Mouse (Mus musculus): ENCODE data around the gene Prkn. TPM values are rescaled to one million over a fixed set of nuclear protein-coding genes. Genes with fewer than 3 reads are reported as not detected.

The Prkn gene
- polyA plus RNA-seq, 1 experiment = not detected

DNA sequence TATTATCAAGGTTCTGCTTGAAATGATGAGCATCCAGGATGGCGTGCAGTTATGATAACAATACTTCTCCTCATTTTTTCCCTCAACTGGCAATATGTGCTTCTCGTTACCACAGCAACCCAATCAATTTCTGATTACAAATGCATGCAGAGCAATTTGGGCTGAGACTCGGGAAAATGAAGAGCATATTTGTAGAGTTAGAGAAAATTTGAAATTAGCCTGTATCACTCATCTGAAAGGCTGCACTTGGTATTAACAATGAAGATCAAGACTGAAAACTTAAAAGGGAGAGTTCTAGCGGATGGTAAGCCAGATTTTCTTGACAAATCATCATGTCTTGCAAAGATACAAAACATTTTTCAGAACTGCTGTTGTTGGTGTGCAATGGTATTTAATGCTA lies 21.2 kb upstream of the Prkn start:
- H3ac ChIP-seq (ENCODE audit: control insufficient read depth, insufficient read length, low read depth) = no peak overlapping the region
- H3K36me3 ChIP-seq (ENCODE audit: control insufficient read depth, insufficient read depth) = no peaks in the 10 kb centered on the region
- no peaks in the 10 kb centered on the region for H3K79me2 ChIP-seq (ENCODE audit: control insufficient read depth, insufficient read depth)
- no peaks in the 10 kb centered on the region for H3K27me3 ChIP-seq (ENCODE audit: control insufficient read depth, insufficient read depth, insufficient read length)
- H3K4me3 ChIP-seq (ENCODE audit: insufficient read depth, poor library complexity, severe bottlenecking) = no peak overlapping the region
- no peaks in the 10 kb centered on the region for H3K79me3 ChIP-seq (ENCODE audit: low read depth)
- TF ChIP-seq FOSL1 (IDR thresholded peaks at IDR 0.05; ENCODE audit: insufficient read depth, low read length, poor library complexity, severe bottlenecking) (no peak), USF1 (IDR thresholded peaks at IDR 0.05; ENCODE audit: low read depth) (no peak), MYOD1 (IDR thresholded peaks at IDR 0.05; ENCODE audit: control insufficient read depth, insufficient read length, low read depth) (no peak), CTCF (IDR thresholded peaks at IDR 0.05; ENCODE audit: control insufficient read depth, insufficient read depth, insufficient read length) (no peak), CEBPB (IDR thresholded peaks at IDR 0.05; ENCODE audit: low read depth) (no peak), MAX (IDR thresholded peaks at IDR 0.05) (no peak)

GRCm38 (mm10) chr17:10840731-10841201 lies 582 bp downstream of the Prkn start:
- no peaks in the 10 kb centered on the region for H3K27me3 ChIP-seq (ENCODE audit: control insufficient read depth, insufficient read depth, insufficient read length)
- no peaks in the 10 kb centered on the region for H3K36me3 ChIP-seq (ENCODE audit: control insufficient read depth, insufficient read depth)
- H3K79me3 ChIP-seq (ENCODE audit: low read depth) = no peaks in the 10 kb centered on the region
- H3ac ChIP-seq (ENCODE audit: control insufficient read depth, insufficient read length, low read depth) = no peak overlapping the region
- TF ChIP-seq USF1 (IDR thresholded peaks at IDR 0.05; ENCODE audit: low read depth) (no peak), CTCF (IDR thresholded peaks at IDR 0.05; ENCODE audit: control insufficient read depth, insufficient read depth, insufficient read length) (peak; percentile 38)
- H3K79me2 ChIP-seq (ENCODE audit: control insufficient read depth, insufficient read depth) = no peaks in the 10 kb centered on the region
- H3K4me3 ChIP-seq (ENCODE audit: insufficient read depth, poor library complexity, severe bottlenecking) = peak overlapping the region; percentile 43

DNA sequence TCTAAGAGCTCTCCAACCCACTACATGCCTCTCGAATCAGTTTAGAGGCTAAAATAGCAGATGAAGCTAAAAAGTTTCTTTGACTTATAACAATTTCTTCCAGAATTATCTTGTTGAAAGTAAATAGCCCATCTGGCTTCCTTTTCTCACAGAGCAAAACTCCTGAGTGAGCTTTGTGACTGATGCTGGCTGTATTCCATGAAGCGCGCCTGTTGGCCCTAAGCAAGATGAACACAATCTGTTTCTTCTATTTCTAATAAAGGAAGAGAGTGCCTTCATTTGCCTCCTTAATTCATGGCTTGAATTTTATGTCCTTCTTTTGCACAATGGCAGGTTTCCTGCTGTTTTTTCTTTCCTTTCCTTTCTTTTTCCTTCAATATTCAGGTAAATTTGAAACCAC lies 14.0 kb downstream of the Prkn start:
- H3K4me3 ChIP-seq (ENCODE audit: insufficient read depth, poor library complexity, severe bottlenecking) = no peak overlapping the region
- H3K79me3 ChIP-seq (ENCODE audit: low read depth) = no peaks in the 10 kb centered on the region
- TF ChIP-seq FOSL1 (IDR thresholded peaks at IDR 0.05; ENCODE audit: insufficient read depth, low read length, poor library complexity, severe bottlenecking) (no peak), USF1 (IDR thresholded peaks at IDR 0.05; ENCODE audit: low read depth) (no peak), MYOG (IDR thresholded peaks at IDR 0.05; ENCODE audit: control insufficient read depth, extremely low read depth, insufficient read length) (no peak), CEBPB (IDR thresholded peaks at IDR 0.05; ENCODE audit: low read depth) (no peak), CTCF (IDR thresholded peaks at IDR 0.05; ENCODE audit: control insufficient read depth, insufficient read depth, insufficient read length) (no peak), MAX (IDR thresholded peaks at IDR 0.05) (no peak), MYOD1 (IDR thresholded peaks at IDR 0.05; ENCODE audit: control insufficient read depth, insufficient read length, low read depth) (no peak)
- no peak overlapping the region for H3ac ChIP-seq (ENCODE audit: control insufficient read depth, insufficient read length, low read depth)
- no peaks in the 10 kb centered on the region for H3K27me3 ChIP-seq (ENCODE audit: control insufficient read depth, insufficient read depth, insufficient read length)
- no peaks in the 10 kb centered on the region for H3K36me3 ChIP-seq (ENCODE audit: control insufficient read depth, insufficient read depth)
- no peaks in the 10 kb centered on the region for H3K79me2 ChIP-seq (ENCODE audit: control insufficient read depth, insufficient read depth)

- H3K79me3 ChIP-seq (ENCODE audit: low read depth) = no peaks in the 10 kb centered on the region
- TF ChIP-seq MYOG (IDR thresholded peaks at IDR 0.05; ENCODE audit: control insufficient read depth, extremely low read depth, insufficient read length) (no peak), FOSL1 (IDR thresholded peaks at IDR 0.05; ENCODE audit: insufficient read depth, low read length, poor library complexity, severe bottlenecking) (no peak), CTCF (IDR thresholded peaks at IDR 0.05; ENCODE audit: control insufficient read depth, insufficient read depth, insufficient read length) (no peak), MAX (IDR thresholded peaks at IDR 0.05) (no peak), CEBPB (IDR thresholded peaks at IDR 0.05; ENCODE audit: low read depth) (no peak), MYOD1 (IDR thresholded peaks at IDR 0.05; ENCODE audit: control insufficient read depth, insufficient read length, low read depth) (no peak), USF1 (IDR thresholded peaks at IDR 0.05; ENCODE audit: low read depth) (no peak)
Observed at GRCm38 (mm10) chr17:10874208-10875187, 34.3 kb downstream of the Prkn start.

GRCm38 (mm10) chr17:10878986-10879385 lies 38.8 kb downstream of the Prkn start:
- TF ChIP-seq MYOG (IDR thresholded peaks at IDR 0.05; ENCODE audit: control insufficient read depth, extremely low read depth, insufficient read length) = no peak
- TF ChIP-seq CEBPB (IDR thresholded peaks at IDR 0.05; ENCODE audit: low read depth) = no peak
- no peak for TF ChIP-seq USF1 (IDR thresholded peaks at IDR 0.05; ENCODE audit: low read depth)
- no peak for TF ChIP-seq FOSL1 (IDR thresholded peaks at IDR 0.05; ENCODE audit: insufficient read depth, low read length, poor library complexity, severe bottlenecking)
- no peak for TF ChIP-seq MAX (IDR thresholded peaks at IDR 0.05)
- no peak for TF ChIP-seq CTCF (IDR thresholded peaks at IDR 0.05; ENCODE audit: control insufficient read depth, insufficient read depth, insufficient read length)
- TF ChIP-seq MYOD1 (IDR thresholded peaks at IDR 0.05; ENCODE audit: control insufficient read depth, insufficient read length, low read depth) = no peak
- Histone ChIP-seq H3K79me2 (ENCODE audit: control insufficient read depth, insufficient read depth) (no peaks in the 10 kb centered on the region), H3ac (ENCODE audit: control insufficient read depth, insufficient read length, low read depth) (no peak overlapping the region), H3K27me3 (ENCODE audit: control insufficient read depth, insufficient read depth, insufficient read length) (no peaks in the 10 kb centered on the region), H3K4me3 (ENCODE audit: insufficient read depth, poor library complexity, severe bottlenecking) (no peak overlapping the region), H3K79me3 (ENCODE audit: low read depth) (no peaks in the 10 kb centered on the region), H3K36me3 (ENCODE audit: control insufficient read depth, insufficient read depth) (no peaks in the 10 kb centered on the region)

More at GRCm38 (mm10) chr17:10874208-10875187, 34.3 kb downstream of the Prkn start:
- Histone ChIP-seq H3K27me3 (ENCODE audit: control insufficient read depth, insufficient read depth, insufficient read length) (no peaks in the 10 kb centered on the region), H3K36me3 (ENCODE audit: control insufficient read depth, insufficient read depth) (no peaks in the 10 kb centered on the region), H3K4me3 (ENCODE audit: insufficient read depth, poor library complexity, severe bottlenecking) (no peak overlapping the region), H3K79me2 (ENCODE audit: control insufficient read depth, insufficient read depth) (no peaks in the 10 kb centered on the region), H3ac (ENCODE audit: control insufficient read depth, insufficient read length, low read depth) (no peak overlapping the region)
